Mouse (Mus musculus) embryonic fibroblast, embryonic 13.5 days (primary cell): ENCODE data around the gene Kcnk3.

Source experiments
- CTCF ChIP-seq: IDR thresholded peaks from 2 replicates; pipeline ENCODE4 v1.5.1; 2011; ENCODE audit warnings: mild to moderate bottlenecking, control low read depth, low read length, moderate library complexity, borderline replicate concordance; ENCODE audit not compliant: insufficient read depth
- POLR2A ChIP-seq: IDR thresholded peaks from 2 replicates; pipeline ENCODE4 v1.6.1; 2011; ENCODE audit warnings: low read depth, mild to moderate bottlenecking, control low read depth, low read length, moderate library complexity

GRCm38 (mm10) chr5:30604769-30605188 lies 16.8 kb downstream of the Kcnk3 start:
- TF ChIP-seq POLR2A (no peak), CTCF (no peak)
